Mouse (Mus musculus) liver, embryonic 14.5 days (tissue): ENCODE measurements at regions not wholly inside any gene's neighbourhood (a gene's known extent, or its start where the extent isn't known, plus 50 kb on each side); places are given as distances from the start of the nearest gene placed in this dataset.

Source experiments
- ATAC-seq: fragments of 200-750 bp; cut with Nextera tagmentation; 2 replicates; pipeline ENCODE4 v1.8.0; 2017; ENCODE audit warnings: moderate number of reproducible peaks, mild to moderate bottlenecking, moderate library complexity; ENCODE audit not compliant: insufficient read depth
- DNase-seq, 3 experiments: peaks; one replicate each; pipeline ENCODE4 v3.0.0-alpha.2; 2012 to 2013; ENCODE audit warnings: low read depth in 3 of 3, low spot score in 3 of 3
- H3K27ac ChIP-seq: fragments of 300-500 bp; sonication (generic); 2 replicates; pipeline ENCODE4 v1.5.1; 2014; ENCODE audit warnings: moderate library complexity, mild to moderate bottlenecking, control low read depth, inconsistent platforms
- H3K27me3 ChIP-seq: fragments of 300-500 bp; sonication (generic); 2 replicates; pipeline ENCODE4 v1.6.1; 2014; ENCODE audit warnings: mild to moderate bottlenecking, low read length, moderate library complexity; ENCODE audit not compliant: control insufficient read depth, insufficient read depth
- H3K36me3 ChIP-seq: fragments of 300-500 bp; sonication (generic); replicated peaks from 2 replicates; pipeline ENCODE4 v1.6.1; 2014; ENCODE audit warnings: low read depth; ENCODE audit not compliant: control insufficient read depth, insufficient read depth
- H3K4me1 ChIP-seq, 2 experiments: fragments of 200-500 bp in 1 of 2; fragments of 300-500 bp in 1 of 2; sonication (generic) in 1 of 2; replicated peaks; 2 replicates each; pipeline ENCODE4 v1.6.1; 2012 to 2014; ENCODE audit warnings: antibody characterized with exemption in 1 of 2, inconsistent platforms in 1 of 2, low read length in 1 of 2; ENCODE audit not compliant: control insufficient read depth in 2 of 2, insufficient read depth in 2 of 2
- H3K4me2 ChIP-seq: fragments of 300-500 bp; sonication (generic); 2 replicates; pipeline ENCODE4 v1.6.1; 2014; ENCODE audit warnings: low read depth, mild to moderate bottlenecking, control low read depth, moderate library complexity
- H3K4me3 ChIP-seq, 2 experiments: fragments of 200-500 bp in 1 of 2; fragments of 300-500 bp in 1 of 2; sonication (generic) in 1 of 2; 2 replicates each; pipeline ENCODE4 v1.5.1; 2012 to 2014; ENCODE audit warnings: low read depth in 2 of 2, low read length in 2 of 2, mild to moderate bottlenecking in 2 of 2, control low read depth in 1 of 2, inconsistent platforms in 1 of 2, moderate library complexity in 1 of 2; ENCODE audit not compliant: insufficient read depth in 1 of 2
- H3K9ac ChIP-seq: fragments of 300-500 bp; sonication (generic); replicated peaks from 2 replicates; pipeline ENCODE4 v1.6.1; 2014; ENCODE audit warnings: mild to moderate bottlenecking, control low read depth, moderate library complexity
- H3K9me3 ChIP-seq: fragments of 300-500 bp; sonication (generic); 2 replicates; pipeline ENCODE4 v1.6.1; 2016; ENCODE audit warnings: low read length, mixed read lengths; ENCODE audit not compliant: control insufficient read depth
- CTCF ChIP-seq: IDR thresholded peaks from 2 replicates; pipeline ENCODE4 v1.5.1; 2016; ENCODE audit warnings: antibody characterized with exemption, low read depth, control low read depth
- EP300 ChIP-seq: IDR thresholded peaks from 2 replicates; pipeline ENCODE4 v1.6.1; 2016; ENCODE audit warnings: antibody characterized with exemption, low read depth
- WGBS: fragments of 180-500 bp; shearing (Covaris S2); extraction: QIAGEN DNeasy Blood & Tissue Kit; methylation state at CpG from one replicate; pipeline ENCODE4 v1.1.7; 2014; ENCODE audit not compliant: insufficient replicate concordance; 5-methylcytosine and 5-hydroxymethylcytosine counted together

GRCm38 (mm10) chr3:139799059-139799458 lies 593.6 kb downstream of the Stpg2 start:
- H3K27ac ChIP-seq, result no peak overlapping the region
- no peak for TF ChIP-seq EP300
- no peak for TF ChIP-seq CTCF

GRCm38 (mm10) chr3:139802716-139803710 lies 597.5 kb downstream of the Stpg2 start:
- ATAC-seq, result no peak
- no peak overlapping the region for H3K9ac ChIP-seq
- H3K27ac ChIP-seq, result no peak overlapping the region
- H3K36me3 ChIP-seq, result no peaks in the 10 kb centered on the region
- no peaks in the 10 kb centered on the region for H3K9me3 ChIP-seq
- no peak overlapping the region for H3K4me3 ChIP-seq
- DNase-seq, result no peak
- no peaks in the 10 kb centered on the region for H3K4me1 ChIP-seq
- TF ChIP-seq EP300, result no peak
- TF ChIP-seq CTCF, result no peak
- 49% methylated on average over 7 of the region's 7 CpGs for WGBS
- H3K27me3 ChIP-seq, result no peaks in the 10 kb centered on the region
- no peak overlapping the region for H3K4me2 ChIP-seq

More at GRCm38 (mm10) chr3:139799059-139799458, 593.6 kb downstream of the Stpg2 start:
- Histone ChIP-seq H3K9ac (no peak overlapping the region), H3K9me3 (no peaks in the 10 kb centered on the region), H3K27me3 (no peaks in the 10 kb centered on the region), H3K4me2 (no peak overlapping the region), H3K36me3 (no peaks in the 10 kb centered on the region), H3K4me3 (no peak overlapping the region), H3K4me1 (no peaks in the 10 kb centered on the region)
- 63% methylated on average over 2 of the region's 2 CpGs for WGBS
- ATAC-seq (no peak), DNase-seq (no peak)

DNA sequence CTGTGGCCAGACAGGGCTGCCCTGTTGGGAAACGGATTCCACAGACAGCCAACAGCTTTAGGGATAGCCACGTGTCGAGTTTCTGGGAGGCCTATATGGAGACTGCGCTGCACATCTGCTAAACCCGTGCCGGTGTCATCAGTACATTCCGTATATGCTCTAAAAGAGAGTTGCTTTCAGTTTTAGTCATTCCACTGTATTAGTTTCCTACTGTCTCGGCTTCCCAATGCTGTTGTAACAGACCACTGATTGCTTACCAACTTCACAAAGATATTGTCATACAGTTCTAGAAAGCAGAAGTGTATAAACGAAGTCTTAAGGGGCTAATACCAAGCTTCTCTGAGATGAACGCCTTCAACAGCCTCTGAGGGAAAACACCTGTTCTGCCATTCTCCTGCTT lies 622.5 kb downstream of the Stpg2 start:
- Histone ChIP-seq H3K4me3 (no peak overlapping the region), H3K9me3 (no peaks in the 10 kb centered on the region; the same call in 1 of the 2 replicates), H3K4me2 (no peak overlapping the region), H3K36me3 (no peaks in the 10 kb centered on the region), H3K27me3 (no peaks in the 10 kb centered on the region), H3K9ac (no peak overlapping the region), H3K4me1 (no peaks in the 10 kb centered on the region), H3K27ac (no peak overlapping the region)
- ATAC-seq (no peak), DNase-seq (no peak)
- TF ChIP-seq EP300 (no peak), CTCF (no peak)
- WGBS, result 64% methylated on average over 10 of the region's 10 CpGs

DNA sequence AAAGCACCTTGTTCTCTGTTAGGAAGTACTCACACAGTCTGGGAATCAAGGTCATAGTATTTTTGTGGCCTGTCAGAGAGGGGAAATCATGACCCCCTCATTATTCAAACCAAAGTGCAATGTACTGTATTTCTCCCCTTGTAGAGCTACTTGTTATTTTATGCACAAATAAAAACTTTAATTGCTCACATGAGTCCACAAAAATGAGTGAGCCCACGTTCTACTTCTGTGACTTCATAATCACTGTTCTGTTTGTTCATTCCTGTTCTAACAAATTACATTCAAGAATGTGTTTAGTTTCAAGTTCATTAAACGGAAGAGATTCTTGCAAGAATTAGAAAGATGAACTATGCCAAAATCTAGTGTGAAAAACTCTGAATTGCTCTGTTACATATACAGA lies 623.1 kb downstream of the Stpg2 start:
- no peaks in the 10 kb centered on the region for H3K27me3 ChIP-seq
- H3K4me2 ChIP-seq, result no peak overlapping the region
- TF ChIP-seq EP300 (no peak), CTCF (no peak)
- H3K4me3 ChIP-seq, result no peak overlapping the region
- no peaks in the 10 kb centered on the region for H3K4me1 ChIP-seq
- no peak overlapping the region for H3K27ac ChIP-seq
- DNase-seq (no peak), ATAC-seq (no peak)
- H3K36me3 ChIP-seq, result no peaks in the 10 kb centered on the region
- 51% methylated on average over 2 of the region's 2 CpGs for WGBS
- no peaks in the 10 kb centered on the region; the same call in 1 of the 2 replicates for H3K9me3 ChIP-seq
- H3K9ac ChIP-seq, result no peak overlapping the region

- no peak overlapping the region for H3K27ac ChIP-seq
- no peaks in the 10 kb centered on the region; the same call in 1 of the 2 replicates for H3K9me3 ChIP-seq
- WGBS, result 70% methylated on average over 5 of the region's 5 CpGs
- H3K36me3 ChIP-seq, result no peaks in the 10 kb centered on the region
- no peak overlapping the region for H3K9ac ChIP-seq
- H3K4me1 ChIP-seq, result no peaks in the 10 kb centered on the region
- ATAC-seq (no peak), DNase-seq (no peak)
- no peak overlapping the region for H3K4me2 ChIP-seq
- TF ChIP-seq EP300 (no peak), CTCF (no peak)
- H3K4me3 ChIP-seq, result no peak overlapping the region
- H3K27me3 ChIP-seq, result no peaks in the 10 kb centered on the region
Measured at GRCm38 (mm10) chr3:139832599-139832998, 627.1 kb downstream of the Stpg2 start.
